Mouse (Mus musculus) testis, adult 2 months (tissue): ENCODE measurements at regions not wholly inside any gene's neighbourhood (a gene's known extent, or its start where the extent isn't known, plus 50 kb on each side); places are given as distances from the start of the nearest gene placed in this dataset.

Experiments used
- CTCF ChIP-seq: fragments of 200-500 bp; IDR thresholded peaks from 2 replicates; pipeline ENCODE4 v1.5.1; 2012; ENCODE audit warnings: low read depth, mild to moderate bottlenecking, inconsistent platforms, low read length, moderate library complexity; ENCODE audit not compliant: control insufficient read depth, insufficient read depth, insufficient replicate concordance
- POLR2A ChIP-seq: fragments of 200-500 bp; IDR thresholded peaks from 2 replicates; pipeline ENCODE4 v1.6.1; 2012; ENCODE audit warnings: low read depth, mild to moderate bottlenecking, inconsistent platforms, low read length, moderate library complexity; ENCODE audit not compliant: control insufficient read depth

- TF ChIP-seq CTCF (no peak), POLR2A (no peak)
These were observed 549.3 kb downstream of the Epha7 start for GRCm38 (mm10) chr4:29362191-29362590.
